Mouse (Mus musculus) hindbrain, embryonic 12.5 days (tissue): Measurements from ENCODE around the gene Wfikkn1. TPM values are rescaled to one million over a fixed set of nuclear protein-coding genes. Genes with fewer than 3 reads are reported as not detected.

Experiments used
- ATAC-seq: fragments of 200-750 bp; cut with Nextera tagmentation; 2 replicates; pipeline ENCODE4 v1.8.0; 2017; ENCODE audit warnings: moderate TSS enrichment; ENCODE audit not compliant: low FRiP score
- H3K27ac ChIP-seq: fragments of 300-500 bp; sonication (generic); 2 replicates; pipeline ENCODE4 v1.5.1; 2016; ENCODE audit warnings: mild to moderate bottlenecking
- H3K27me3 ChIP-seq: fragments of 300-500 bp; sonication (generic); 2 replicates; pipeline ENCODE4 v1.6.1; 2016; ENCODE audit warnings: mild to moderate bottlenecking
- H3K36me3 ChIP-seq: fragments of 300-500 bp; sonication (generic); 2 replicates; pipeline ENCODE4 v1.6.1; 2016; ENCODE audit warnings: mild to moderate bottlenecking
- H3K4me1 ChIP-seq: fragments of 300-500 bp; sonication (generic); 2 replicates; pipeline ENCODE4 v1.6.1; 2016
- H3K4me2 ChIP-seq: fragments of 300-500 bp; sonication (generic); replicated peaks from 2 replicates; pipeline ENCODE4 v1.6.1; 2016; ENCODE audit warnings: mild to moderate bottlenecking
- H3K4me3 ChIP-seq: fragments of 300-500 bp; sonication (generic); 2 replicates; pipeline ENCODE4 v1.5.1; 2016; ENCODE audit warnings: mild to moderate bottlenecking
- H3K9ac ChIP-seq: fragments of 300-500 bp; sonication (generic); 2 replicates; pipeline ENCODE4 v1.6.1; 2016; ENCODE audit warnings: mild to moderate bottlenecking, moderate library complexity
- H3K9me3 ChIP-seq: fragments of 300-500 bp; sonication (generic); replicated peaks from 2 replicates; pipeline ENCODE4 v1.6.1; 2016; ENCODE audit warnings: mild to moderate bottlenecking
- WGBS: fragments of 180-500 bp; shearing (Covaris S2); methylation state at CpG from one replicate; pipeline ENCODE4 v1.1.7; 2016; 5-methylcytosine and 5-hydroxymethylcytosine counted together
- polyA plus RNA-seq: library from polyadenylated mRNA; unstranded; fragments of >200 nt; fragmentation: Nextera tagmentation; extraction: Ambion mirVana; gene quantifications from 2 replicates; pipeline ENCODE4 v1.2.1, GENCODE M21; 2016

The Wfikkn1 gene
- polyA plus RNA-seq, 1 experiment from 2014 or later: 0.90 TPM

GRCm38 (mm10) chr17:25907640-25908039, 27.0 kb upstream of the Wfikkn1 start:
- no peak for ATAC-seq
- WGBS: 88% methylated on average over 2 of the region's 2 CpGs
- Histone ChIP-seq H3K9ac (no peak overlapping the region), H3K27me3 (no peaks in the 10 kb centered on the region), H3K4me2 (no peak overlapping the region), H3K4me1 (no peaks in the 10 kb centered on the region), H3K36me3 (peaks cover 8% of the 10 kb centered on the region), H3K27ac (no peak overlapping the region), H3K4me3 (no peak overlapping the region), H3K9me3 (no peaks in the 10 kb centered on the region)

DNA sequence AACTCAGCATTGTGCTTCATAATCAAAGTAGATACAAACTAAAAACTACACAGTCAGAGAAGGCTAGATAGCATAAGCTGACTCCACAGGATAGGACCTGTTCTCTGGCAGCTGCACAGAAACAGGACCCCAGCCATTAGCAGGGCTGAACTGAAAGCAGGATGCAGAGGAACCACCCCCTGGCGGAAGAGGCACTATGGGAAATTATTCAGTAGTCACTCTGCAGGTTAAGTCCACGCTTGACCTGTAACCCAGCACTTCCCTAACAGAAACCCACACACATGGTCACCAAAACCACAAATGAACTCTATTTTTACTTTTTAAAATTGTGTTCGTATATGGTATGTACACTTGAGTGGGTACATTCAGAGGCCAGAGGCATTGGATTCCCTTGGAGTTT, 22.4 kb upstream of the Wfikkn1 start:
- Histone ChIP-seq H3K27ac (no peak overlapping the region), H3K4me1 (no peaks in the 10 kb centered on the region), H3K27me3 (no peaks in the 10 kb centered on the region), H3K36me3 (peaks cover 8% of the 10 kb centered on the region), H3K4me2 (no peak overlapping the region), H3K9me3 (no peaks in the 10 kb centered on the region), H3K4me3 (no peak overlapping the region), H3K9ac (no peak overlapping the region)
- 90% methylated on average over 3 of the region's 3 CpGs for WGBS
- no peak for ATAC-seq

DNA sequence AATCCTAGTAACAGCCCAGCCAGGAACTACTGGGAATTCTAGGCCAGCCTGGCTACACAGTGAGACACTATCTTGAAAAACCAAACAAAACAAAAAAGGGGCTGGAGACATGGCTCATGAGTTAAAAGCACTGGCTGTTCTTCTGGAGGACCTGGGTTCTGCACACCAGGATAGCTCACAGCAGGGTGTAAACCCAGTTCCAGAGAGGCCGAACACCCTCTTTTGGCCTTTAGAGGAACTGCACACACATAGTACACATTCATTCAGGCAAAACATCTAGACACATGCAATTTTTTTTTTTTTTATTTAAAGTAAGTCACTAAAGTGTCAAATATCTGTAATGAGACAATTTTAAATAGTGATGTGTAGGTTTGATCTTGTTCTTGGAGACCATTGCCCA, 19.5 kb upstream of the Wfikkn1 start:
- H3K4me3 ChIP-seq: no peak overlapping the region
- ATAC-seq: no peak
- no peak overlapping the region for H3K27ac ChIP-seq
- H3K4me1 ChIP-seq: peaks cover 5% of the 10 kb centered on the region; the same call in 1 of the 2 replicates
- H3K9ac ChIP-seq: no peak overlapping the region
- no peaks in the 10 kb centered on the region for H3K27me3 ChIP-seq
- no peaks in the 10 kb centered on the region for H3K9me3 ChIP-seq
- H3K36me3 ChIP-seq: peaks cover 8% of the 10 kb centered on the region
- no peak overlapping the region for H3K4me2 ChIP-seq
- 91% methylated on average over 1 of the region's 1 CpGs for WGBS

- peaks cover 9% of the 10 kb centered on the region; the same call in 1 of the 2 replicates for H3K4me1 ChIP-seq
- 52% methylated on average over 12 of the region's 12 CpGs for WGBS
- H3K9ac ChIP-seq: no peak overlapping the region
- no peaks in the 10 kb centered on the region for H3K27me3 ChIP-seq
- H3K36me3 ChIP-seq: peaks cover 7% of the 10 kb centered on the region
- no peak overlapping the region for H3K4me2 ChIP-seq
- ATAC-seq: no peak
- no peaks in the 10 kb centered on the region for H3K9me3 ChIP-seq
- no peak overlapping the region for H3K27ac ChIP-seq
- H3K4me3 ChIP-seq: no peak overlapping the region
Measured at GRCm38 (mm10) chr17:25895891-25896290, 15.2 kb upstream of the Wfikkn1 start.

DNA sequence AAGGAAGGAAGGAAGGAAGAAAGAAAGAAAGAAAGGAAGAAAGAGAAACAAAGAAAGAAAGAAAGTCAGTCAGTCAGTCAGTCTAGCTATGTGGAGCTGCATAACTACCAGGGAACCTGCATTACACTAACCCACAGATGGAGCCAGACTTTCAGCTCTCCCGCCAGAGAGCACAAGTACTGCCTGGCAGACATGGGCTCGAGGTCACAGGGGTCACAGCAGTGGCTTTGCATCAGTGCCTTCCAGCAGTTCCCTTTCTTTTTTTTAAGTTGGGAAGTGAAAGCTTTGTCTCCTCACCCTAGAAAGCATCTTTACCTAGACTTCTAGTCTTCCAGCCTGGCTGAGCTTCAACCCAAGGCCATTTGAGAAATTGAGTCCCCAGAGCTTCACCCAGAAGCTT, 14.8 kb upstream of the Wfikkn1 start:
- Histone ChIP-seq H3K27me3 (no peaks in the 10 kb centered on the region), H3K4me1 (peaks cover 9% of the 10 kb centered on the region; the same call in 1 of the 2 replicates), H3K9me3 (no peaks in the 10 kb centered on the region), H3K36me3 (peaks cover 3% of the 10 kb centered on the region), H3K4me2 (no peak overlapping the region), H3K9ac (no peak overlapping the region), H3K27ac (no peak overlapping the region), H3K4me3 (no peak overlapping the region)
- no peak for ATAC-seq
- 33% methylated on average over 2 of the region's 2 CpGs for WGBS

- H3K27ac ChIP-seq: peak overlapping the region; percentile 58; the same call in 1 of the 2 replicates
- no peak overlapping the region for H3K9ac ChIP-seq
- no peaks in the 10 kb centered on the region for H3K27me3 ChIP-seq
- peaks cover 6% of the 10 kb centered on the region for H3K36me3 ChIP-seq
- ATAC-seq: peak; percentile 85
- no peak overlapping the region for H3K4me2 ChIP-seq
- 31% methylated on average over 2 of the region's 2 CpGs for WGBS
- H3K9me3 ChIP-seq: no peaks in the 10 kb centered on the region
- peaks cover 9% of the 10 kb centered on the region; the same call in 1 of the 2 replicates for H3K4me1 ChIP-seq
- no peak overlapping the region for H3K4me3 ChIP-seq
Measured at GRCm38 (mm10) chr17:25893975-25894617, 13.4 kb upstream of the Wfikkn1 start.

GRCm38 (mm10) chr17:25888837-25889236, 8.2 kb upstream of the Wfikkn1 start:
- Histone ChIP-seq H3K9ac (no peak overlapping the region), H3K36me3 (peaks cover 36% of the 10 kb centered on the region)
- 90% methylated on average over 3 of the region's 3 CpGs for WGBS

DNA sequence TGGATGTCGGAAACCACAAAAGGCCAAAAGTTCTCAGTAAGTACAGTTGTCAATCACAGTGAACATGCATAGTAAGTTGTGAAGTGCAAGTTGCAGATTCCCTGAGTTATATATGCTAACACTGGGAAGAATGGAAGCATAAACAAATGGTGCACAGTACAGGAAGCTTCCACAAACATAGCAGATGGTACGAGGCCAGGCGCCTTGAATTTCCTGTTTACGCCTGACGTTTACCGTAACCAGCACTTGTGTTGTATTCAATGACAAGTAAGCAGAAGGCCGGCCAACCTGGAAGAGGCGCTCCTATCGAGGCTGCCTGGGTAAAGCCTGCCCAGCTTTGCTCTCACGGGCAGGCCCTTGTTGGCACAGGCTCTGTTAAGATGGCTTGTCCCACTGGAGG, 6.8 kb upstream of the Wfikkn1 start:
- Histone ChIP-seq H3K27ac (no peak overlapping the region), H3K9me3 (no peaks in the 10 kb centered on the region), H3K4me3 (no peak overlapping the region), H3K4me1 (0 out of 2 replicates have a peak, but pooled peaks cover under 1% of the 10 kb centered on the region), H3K27me3 (no peaks in the 10 kb centered on the region), H3K4me2 (no peak overlapping the region), H3K9ac (no peak overlapping the region), H3K36me3 (peaks cover 50% of the 10 kb centered on the region)
- 93% methylated on average over 10 of the region's 10 CpGs for WGBS
- ATAC-seq: no peak

More at GRCm38 (mm10) chr17:25888837-25889236, 8.2 kb upstream of the Wfikkn1 start:
- no peaks in the 10 kb centered on the region for H3K9me3 ChIP-seq
- ATAC-seq: no peak
- no peaks in the 10 kb centered on the region for H3K27me3 ChIP-seq
- H3K4me3 ChIP-seq: no peak overlapping the region
- H3K4me1 ChIP-seq: no peaks in the 10 kb centered on the region
- no peak overlapping the region for H3K27ac ChIP-seq
- H3K4me2 ChIP-seq: no peak overlapping the region

- no peak overlapping the region for H3K27ac ChIP-seq
- peaks cover 54% of the 10 kb centered on the region for H3K36me3 ChIP-seq
Measured at GRCm38 (mm10) chr17:25886806-25887205, 6.1 kb upstream of the Wfikkn1 start.

DNA sequence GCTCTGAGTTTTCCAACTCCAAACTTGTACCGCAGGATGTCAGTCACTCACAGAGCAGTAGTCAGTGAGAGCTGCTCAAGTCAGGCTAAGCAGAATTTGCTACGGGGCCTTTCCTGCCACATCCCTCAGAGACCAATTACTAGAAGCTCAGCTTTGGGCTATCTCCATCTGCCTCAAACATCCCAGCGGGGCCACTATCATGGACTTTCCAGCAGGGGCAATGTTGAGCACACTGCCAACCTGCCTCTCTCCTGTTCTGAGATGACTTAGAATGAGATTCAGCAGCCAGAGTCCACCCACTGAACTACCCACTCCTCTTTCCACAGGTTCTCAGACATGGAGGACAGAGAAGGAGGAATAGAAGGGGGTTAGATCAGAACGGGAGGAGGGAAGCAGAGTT, 5.0 kb upstream of the Wfikkn1 start:
- no peaks in the 10 kb centered on the region for H3K9me3 ChIP-seq
- peaks cover 56% of the 10 kb centered on the region for H3K36me3 ChIP-seq
- H3K9ac ChIP-seq: no peak overlapping the region
- H3K4me3 ChIP-seq: no peak overlapping the region
- WGBS: 61% methylated on average over 4 of the region's 4 CpGs
- H3K4me2 ChIP-seq: no peak overlapping the region
- no peak for ATAC-seq
- H3K27ac ChIP-seq: no peak overlapping the region
- H3K27me3 ChIP-seq: no peaks in the 10 kb centered on the region
- H3K4me1 ChIP-seq: peaks cover 17% of the 10 kb centered on the region

More at GRCm38 (mm10) chr17:25886806-25887205, 6.1 kb upstream of the Wfikkn1 start:
- no peak overlapping the region for H3K4me2 ChIP-seq
- peaks cover 5% of the 10 kb centered on the region for H3K4me1 ChIP-seq
- no peaks in the 10 kb centered on the region for H3K27me3 ChIP-seq
- no peaks in the 10 kb centered on the region for H3K9me3 ChIP-seq
- no peak overlapping the region for H3K9ac ChIP-seq
- H3K4me3 ChIP-seq: no peak overlapping the region
- ATAC-seq: no peak

DNA sequence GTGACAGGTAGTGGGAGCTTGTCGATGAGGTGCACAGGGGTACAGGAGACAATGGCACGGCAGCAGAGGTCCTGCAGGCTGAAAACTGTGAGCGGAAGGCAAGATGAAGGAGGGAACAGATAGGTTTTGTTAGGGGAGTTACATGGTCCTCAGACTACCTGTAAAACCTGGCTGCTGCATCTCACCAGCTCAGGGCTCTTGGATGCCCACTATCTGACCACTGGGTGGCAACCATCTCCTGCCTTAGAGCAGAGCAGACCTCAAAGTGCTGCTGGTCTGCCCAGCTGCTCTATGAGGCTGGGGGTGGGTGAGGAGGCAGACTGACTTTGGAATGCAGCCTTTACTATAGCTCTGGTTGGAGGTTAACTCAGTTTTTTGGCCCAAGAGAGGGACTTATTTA, 3.2 kb upstream of the Wfikkn1 start:
- WGBS: 96% methylated on average over 3 of the region's 3 CpGs
- Histone ChIP-seq H3K27me3 (no peaks in the 10 kb centered on the region), H3K9ac (no peak overlapping the region), H3K36me3 (peaks cover 52% of the 10 kb centered on the region), H3K4me3 (no peak overlapping the region), H3K27ac (no peak overlapping the region), H3K4me2 (no peak overlapping the region), H3K9me3 (no peaks in the 10 kb centered on the region), H3K4me1 (peaks cover 23% of the 10 kb centered on the region)
- ATAC-seq: no peak

DNA sequence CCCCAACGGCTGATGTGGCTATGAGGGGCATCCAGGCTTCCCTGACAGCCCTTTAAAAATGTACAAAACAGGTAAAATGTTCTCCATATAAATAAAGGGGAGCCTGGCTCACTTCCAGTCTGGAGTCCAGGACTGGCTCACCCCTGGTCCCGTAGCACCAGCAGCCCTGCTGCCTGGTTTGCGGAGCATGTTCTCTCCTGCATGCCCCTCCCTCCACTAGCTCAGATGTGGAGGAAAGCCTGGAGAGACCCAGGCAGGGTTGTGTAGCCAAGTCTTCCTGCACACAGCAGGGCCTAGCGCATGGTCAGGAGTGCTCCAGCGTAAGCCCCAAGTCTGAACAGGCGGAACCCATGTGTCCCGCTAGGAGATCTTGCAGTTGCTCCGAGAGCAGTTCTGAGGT, 2.6 kb upstream of the Wfikkn1 start:
- Histone ChIP-seq H3K9ac (no peak overlapping the region), H3K36me3 (peaks cover 53% of the 10 kb centered on the region), H3K27me3 (no peaks in the 10 kb centered on the region), H3K4me1 (peaks cover 23% of the 10 kb centered on the region), H3K9me3 (no peaks in the 10 kb centered on the region), H3K4me3 (no peak overlapping the region), H3K4me2 (no peak overlapping the region), H3K27ac (no peak overlapping the region)
- 80% methylated on average over 8 of the region's 8 CpGs for WGBS
- ATAC-seq: no peak

GRCm38 (mm10) chr17:25882306-25882705, 1.6 kb upstream of the Wfikkn1 start:
- Histone ChIP-seq H3K9ac (no peak overlapping the region), H3K9me3 (no peaks in the 10 kb centered on the region), H3K27me3 (no peaks in the 10 kb centered on the region), H3K4me1 (peaks cover 23% of the 10 kb centered on the region), H3K4me3 (no peak overlapping the region), H3K27ac (no peak overlapping the region), H3K4me2 (no peak overlapping the region), H3K36me3 (peaks cover 51% of the 10 kb centered on the region)
- 29% methylated on average over 5 of the region's 5 CpGs for WGBS
- no peak for ATAC-seq
